Mouse (Mus musculus) lung, postnatal 0 days (tissue): ENCODE data around the gene Il1rl2.

ENCODE experiments used
- CTCF ChIP-seq: IDR thresholded peaks from 2 replicates; pipeline ENCODE4 v1.5.1; 2016; ENCODE audit warnings: antibody characterized with exemption, mild to moderate bottlenecking
- EP300 ChIP-seq: IDR thresholded peaks from 2 replicates; pipeline ENCODE4 v1.6.1; 2016; ENCODE audit warnings: antibody characterized with exemption, mild to moderate bottlenecking, control low read depth

DNA sequence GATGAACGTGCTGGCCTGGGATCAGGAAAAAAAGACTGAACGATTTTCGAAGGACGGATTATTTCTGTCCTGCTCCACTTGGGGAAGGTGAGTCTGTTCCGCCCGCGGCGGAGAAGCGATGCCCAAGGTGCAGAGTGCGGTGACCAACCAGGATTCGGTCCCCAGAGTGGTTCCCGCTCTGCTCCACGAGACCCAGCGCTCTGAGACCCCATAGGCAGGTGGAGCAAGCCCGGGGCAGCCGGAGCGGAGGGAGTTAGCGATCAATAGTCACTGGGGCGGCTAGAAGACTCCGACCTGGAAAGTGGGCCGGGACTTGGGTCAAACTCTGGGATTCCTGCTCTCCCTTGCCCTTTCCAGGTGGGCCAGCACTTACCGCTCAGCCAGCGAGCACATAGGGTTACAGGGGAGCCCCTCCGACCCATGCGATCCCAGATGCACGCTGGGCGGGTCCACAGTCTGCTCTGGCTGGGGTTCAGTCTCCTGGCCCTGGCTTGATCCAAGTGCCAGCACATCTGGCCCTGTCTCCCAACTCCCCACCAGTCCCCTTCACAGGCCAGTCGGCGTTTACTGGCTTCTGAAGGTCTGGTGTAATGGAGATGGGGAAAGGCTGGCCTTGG, 1.4 kb downstream of the Il1rl2 start:
- no peak for TF ChIP-seq CTCF
- no peak for TF ChIP-seq EP300
